Mouse (Mus musculus): ENCODE measurements at regions not wholly inside any gene's neighbourhood (a gene's known extent, or its start where the extent isn't known, plus 50 kb on each side); places are given as distances from the start of the nearest gene placed in this dataset.

GRCm38 (mm10) chr3:67661529-67661928 is 79.0 kb downstream of the Mfsd1 start:
- ATAC-seq (replicated peaks; ENCODE audit: low FRiP score, low read depth) (no peak), DNase-seq (ENCODE audit: low spot score) (no peak)
- TF ChIP-seq CTCF (IDR thresholded peaks at IDR 0.05; ENCODE audit: low read depth): no peak
- no peak overlapping the region for H3K27ac ChIP-seq
- H3K4me3 ChIP-seq (replicated peaks; ENCODE audit: low read depth, low read length): no peak overlapping the region
- 89% methylated on average over 3 of the region's 3 CpGs for WGBS
- H3K9me3 ChIP-seq (replicated peaks; ENCODE audit: low read length): no peaks in the 10 kb centered on the region
- no peak overlapping the region for H3K9ac ChIP-seq (ENCODE audit: low read depth, low read length)
- H3K4me2 ChIP-seq (ENCODE audit: low read length): no peak overlapping the region
- H3K4me1 ChIP-seq (replicated peaks; ENCODE audit: insufficient read depth, low read length): no peaks in the 10 kb centered on the region
- no peaks in the 10 kb centered on the region for H3K36me3 ChIP-seq (ENCODE audit: insufficient read depth, low read length)
- H3K27me3 ChIP-seq (ENCODE audit: insufficient read depth, low read length): no peaks in the 10 kb centered on the region

GRCm38 (mm10) chr3:67709322-67709721 is 126.8 kb downstream of the Mfsd1 start:
- no peaks in the 10 kb centered on the region for H3K36me3 ChIP-seq (ENCODE audit: insufficient read depth, low read length)
- TF ChIP-seq CTCF (IDR thresholded peaks at IDR 0.05; ENCODE audit: low read depth): no peak
- no peak overlapping the region for H3K4me2 ChIP-seq (ENCODE audit: low read length)
- H3K4me1 ChIP-seq (replicated peaks; ENCODE audit: insufficient read depth, low read length): no peaks in the 10 kb centered on the region
- no peak overlapping the region for H3K9ac ChIP-seq (ENCODE audit: low read depth, low read length)
- H3K27ac ChIP-seq: no peak overlapping the region
- no peaks in the 10 kb centered on the region for H3K9me3 ChIP-seq (replicated peaks; ENCODE audit: low read length)
- H3K4me3 ChIP-seq (replicated peaks; ENCODE audit: low read depth, low read length): no peak overlapping the region
- 12% methylated on average over 6 of the region's 6 CpGs for WGBS
- ATAC-seq (replicated peaks; ENCODE audit: low FRiP score, low read depth) (peak; percentile 80), DNase-seq (ENCODE audit: low spot score) (peak; percentile 65)
- no peaks in the 10 kb centered on the region for H3K27me3 ChIP-seq (ENCODE audit: insufficient read depth, low read length)

- Histone ChIP-seq H3K9me3 (replicated peaks; ENCODE audit: low read length) (no peaks in the 10 kb centered on the region), H3K27ac (no peak overlapping the region), H3K27me3 (ENCODE audit: insufficient read depth, low read length) (no peaks in the 10 kb centered on the region), H3K9ac (ENCODE audit: low read depth, low read length) (no peak overlapping the region), H3K4me2 (ENCODE audit: low read length) (no peak overlapping the region), H3K4me3 (replicated peaks; ENCODE audit: low read depth, low read length) (no peak overlapping the region), H3K36me3 (ENCODE audit: insufficient read depth, low read length) (no peaks in the 10 kb centered on the region), H3K4me1 (replicated peaks; ENCODE audit: insufficient read depth, low read length) (no peaks in the 10 kb centered on the region)
- DNase-seq (ENCODE audit: low spot score): no peak
- 79% methylated on average over 2 of the region's 2 CpGs for WGBS
- no peak for TF ChIP-seq CTCF (IDR thresholded peaks at IDR 0.05; ENCODE audit: low read depth)
- ATAC-seq (replicated peaks; ENCODE audit: low FRiP score, low read depth): no peak
These were observed 129.2 kb downstream of the Mfsd1 start for GRCm38 (mm10) chr3:67711716-67712115.

GRCm38 (mm10) chr3:67731921-67732320 is 149.4 kb downstream of the Mfsd1 start:
- Histone ChIP-seq H3K4me2 (ENCODE audit: low read length) (no peak overlapping the region), H3K36me3 (ENCODE audit: insufficient read depth, low read length) (no peaks in the 10 kb centered on the region), H3K4me1 (replicated peaks; ENCODE audit: insufficient read depth, low read length) (no peaks in the 10 kb centered on the region), H3K27ac (no peak overlapping the region), H3K9me3 (replicated peaks; ENCODE audit: low read length) (no peaks in the 10 kb centered on the region), H3K9ac (ENCODE audit: low read depth, low read length) (no peak overlapping the region), H3K27me3 (ENCODE audit: insufficient read depth, low read length) (no peaks in the 10 kb centered on the region), H3K4me3 (replicated peaks; ENCODE audit: low read depth, low read length) (no peak overlapping the region)
- no peak for TF ChIP-seq CTCF (IDR thresholded peaks at IDR 0.05; ENCODE audit: low read depth)
- ATAC-seq (replicated peaks; ENCODE audit: low FRiP score, low read depth): no peak
- 33% methylated on average over 3 of the region's 3 CpGs for WGBS
- DNase-seq (ENCODE audit: low spot score): no peak

GRCm38 (mm10) chr3:67732858-67733257 is 150.3 kb downstream of the Mfsd1 start:
- H3K27ac ChIP-seq: no peak overlapping the region
- no peaks in the 10 kb centered on the region for H3K9me3 ChIP-seq (replicated peaks; ENCODE audit: low read length)
- no peaks in the 10 kb centered on the region for H3K27me3 ChIP-seq (ENCODE audit: insufficient read depth, low read length)
- DNase-seq (ENCODE audit: low spot score): peak; percentile 32
- WGBS: 50% methylated on average over 2 of the region's 2 CpGs
- no peak overlapping the region for H3K4me3 ChIP-seq (replicated peaks; ENCODE audit: low read depth, low read length)
- H3K4me2 ChIP-seq (ENCODE audit: low read length): no peak overlapping the region
- no peaks in the 10 kb centered on the region for H3K4me1 ChIP-seq (replicated peaks; ENCODE audit: insufficient read depth, low read length)
- H3K36me3 ChIP-seq (ENCODE audit: insufficient read depth, low read length): no peaks in the 10 kb centered on the region
- 0 out of 2 replicates have a peak, but pooled peaks have one; percentile 59 for ATAC-seq (replicated peaks; ENCODE audit: low FRiP score, low read depth)
- no peak overlapping the region for H3K9ac ChIP-seq (ENCODE audit: low read depth, low read length)
- peak; percentile 31; the same call in 1 of the 2 replicates for TF ChIP-seq CTCF (IDR thresholded peaks at IDR 0.05; ENCODE audit: low read depth)

GRCm38 (mm10) chr3:67754256-67754655 is 137.8 kb upstream of the Iqcj start:
- DNase-seq (ENCODE audit: low spot score): no peak
- H3K27me3 ChIP-seq (ENCODE audit: insufficient read depth, low read length): no peaks in the 10 kb centered on the region
- H3K36me3 ChIP-seq (ENCODE audit: insufficient read depth, low read length): no peaks in the 10 kb centered on the region
- WGBS: 75% methylated on average over 2 of the region's 2 CpGs
- no peak overlapping the region for H3K4me2 ChIP-seq (ENCODE audit: low read length)
- H3K27ac ChIP-seq: no peak overlapping the region
- H3K4me1 ChIP-seq (replicated peaks; ENCODE audit: insufficient read depth, low read length): no peaks in the 10 kb centered on the region
- no peak for TF ChIP-seq CTCF (IDR thresholded peaks at IDR 0.05; ENCODE audit: low read depth)
- H3K9ac ChIP-seq (ENCODE audit: low read depth, low read length): no peak overlapping the region
- ATAC-seq (replicated peaks; ENCODE audit: low FRiP score, low read depth): no peak
- H3K9me3 ChIP-seq (replicated peaks; ENCODE audit: low read length): no peaks in the 10 kb centered on the region
- H3K4me3 ChIP-seq (replicated peaks; ENCODE audit: low read depth, low read length): no peak overlapping the region

GRCm38 (mm10) chr3:67768603-67769002 is 123.4 kb upstream of the Iqcj start:
- WGBS: 65% methylated on average over 2 of the region's 2 CpGs

More at GRCm38 (mm10) chr3:67768603-67769002, 123.4 kb upstream of the Iqcj start:
- H3K4me3 ChIP-seq (replicated peaks; ENCODE audit: low read depth, low read length): no peak overlapping the region
- ATAC-seq (replicated peaks; ENCODE audit: low FRiP score, low read depth) (no peak), DNase-seq (ENCODE audit: low spot score) (no peak)
- H3K9me3 ChIP-seq (replicated peaks; ENCODE audit: low read length): no peaks in the 10 kb centered on the region
- no peak overlapping the region for H3K9ac ChIP-seq (ENCODE audit: low read depth, low read length)
- TF ChIP-seq CTCF (IDR thresholded peaks at IDR 0.05; ENCODE audit: low read depth): no peak
- H3K4me2 ChIP-seq (ENCODE audit: low read length): no peak overlapping the region
- no peaks in the 10 kb centered on the region for H3K27me3 ChIP-seq (ENCODE audit: insufficient read depth, low read length)
- no peaks in the 10 kb centered on the region for H3K36me3 ChIP-seq (ENCODE audit: insufficient read depth, low read length)
- H3K4me1 ChIP-seq (replicated peaks; ENCODE audit: insufficient read depth, low read length): no peaks in the 10 kb centered on the region
- no peak overlapping the region for H3K27ac ChIP-seq

Data from kidney, postnatal 0 days (tissue).